Mouse (Mus musculus) G1E (cell line): ENCODE data around the gene Prune1.

Experiments used
- CTCF ChIP-seq: IDR thresholded peaks from 2 replicates; pipeline ENCODE4 v1.5.1; 2012; ENCODE audit warnings: low read depth, low read length, inconsistent platforms, mixed read lengths
- GATA1 ChIP-seq: IDR thresholded peaks from 2 replicates; pipeline ENCODE4 v1.6.1; 2012; ENCODE audit warnings: borderline replicate concordance, low read length, inconsistent platforms, mixed read lengths
- TAL1 ChIP-seq: conservative IDR thresholded peaks from 2 replicates; pipeline ENCODE4 v1.6.1; 2012; ENCODE audit warnings: low read depth, low read length, inconsistent platforms, mixed read lengths

DNA sequence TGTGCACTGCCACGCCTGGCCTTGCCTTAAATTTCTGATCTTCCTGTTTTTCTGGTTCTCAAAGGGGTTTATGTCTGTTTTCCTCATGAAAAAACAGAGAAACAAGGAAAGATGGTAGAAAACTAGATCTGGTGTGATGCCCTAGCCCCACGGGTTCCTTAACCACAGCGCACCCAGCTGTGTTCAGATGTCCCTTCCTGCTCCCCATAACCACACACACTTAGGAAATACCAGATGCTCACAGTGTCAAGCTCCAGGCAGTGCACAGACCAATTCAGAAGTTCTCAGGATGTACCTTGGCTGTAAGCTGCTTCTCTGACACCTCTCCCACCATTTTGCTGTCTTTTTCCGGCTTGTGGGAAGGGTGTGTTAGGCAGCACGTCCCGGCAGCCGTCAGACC, 12.4 kb upstream of the Prune1 start:
- TF ChIP-seq GATA1 (no peak), CTCF (no peak), TAL1 (no peak)
